ENCODE assay signal across 8 mouse cellular contexts in the genomic region with DNA sequence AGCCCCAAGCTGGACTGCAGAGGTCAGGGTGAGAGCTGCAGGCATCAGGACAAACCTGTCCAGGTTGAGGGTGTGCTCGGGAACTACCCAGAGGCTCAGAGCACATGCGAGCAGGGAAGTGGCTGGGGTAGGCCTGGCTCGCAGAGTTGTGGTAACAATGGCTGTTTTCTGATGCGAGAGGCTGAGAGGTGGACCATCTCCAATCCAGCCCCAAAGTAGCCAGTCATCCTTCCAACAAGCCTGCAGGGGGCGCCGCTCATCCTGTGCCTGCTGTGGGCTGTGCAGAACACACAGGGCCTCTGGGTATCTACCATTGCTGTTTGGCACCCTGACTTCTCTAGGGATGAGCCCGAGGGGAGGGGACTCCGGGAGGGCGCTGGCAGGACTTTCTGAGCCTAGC. TPM values are rescaled to one million over a fixed set of nuclear protein-coding genes. Genes with fewer than 3 reads are reported as not detected.
DNase-seq lines count a peak whose midpoint lies in the region; ATAC-seq lines count a peak whose summit lies in the region.

No protein-coding gene starts in this region.

- H3K4me2 ChIP-seq in forebrain, embryonic 14.5 days (ENCODE audit: low read length), result no peak overlapping the region
- no peak overlapping the region for H3K4me2 ChIP-seq in neural tube, embryonic 11.5 days (ENCODE audit: low read depth)

- DNase-seq in forebrain, embryonic 10.5 days (ENCODE audit: extremely low spot score, low spot score), result no peak
- no peak for DNase-seq in forebrain, embryonic 14.5 days (ENCODE audit: low spot score)
- DNase-seq in neural tube, embryonic 11.5 days (ENCODE audit: low spot score), result peak; percentile 36
- no peak for DNase-seq in neural tube, embryonic 10.5 days (ENCODE audit: extremely low spot score, low spot score)
- DNase-seq in limb, embryonic 10.5 days (ENCODE audit: low spot score), result no peak
- DNase-seq in thymus, postnatal 14 days, result peak; percentile 75
- DNase-seq in adrenal gland, postnatal 14 days, result no peak
- DNase-seq in frontal cortex, postnatal 36 days (ENCODE audit: low spot score in 2 of 2), result no peak

- H3K4me1 ChIP-seq in forebrain, embryonic 10.5 days, result peaks cover 52% of the 10 kb centered on the region
- H3K4me1 ChIP-seq in forebrain, embryonic 14.5 days (ENCODE audit: control insufficient read depth, insufficient read depth, low read length), result no peaks in the 10 kb centered on the region
- H3K4me1 ChIP-seq in neural tube, embryonic 11.5 days (ENCODE audit: control insufficient read depth, insufficient read depth, low read length), result no peaks in the 10 kb centered on the region
- H3K4me1 ChIP-seq in limb, embryonic 10.5 days, result peaks cover 56% of the 10 kb centered on the region

- peak overlapping the region; percentile 51; the same call in 1 of the 2 replicates for H3K27ac ChIP-seq in forebrain, embryonic 10.5 days
- no peak overlapping the region for H3K27ac ChIP-seq in forebrain, embryonic 14.5 days (ENCODE audit: low read depth, low read length)
- H3K27ac ChIP-seq in neural tube, embryonic 11.5 days (ENCODE audit: low read depth, low read length), result no peak overlapping the region
- H3K27ac ChIP-seq in limb, embryonic 10.5 days, result peak overlapping the region; percentile 62; the same call in 1 of the 2 replicates

- no peak overlapping the region for H3K9ac ChIP-seq in forebrain, embryonic 14.5 days (ENCODE audit: low read length)
- H3K9ac ChIP-seq in neural tube, embryonic 11.5 days (ENCODE audit: low read length), result no peak overlapping the region

- no peaks in the 10 kb centered on the region for H3K9me3 ChIP-seq in forebrain, embryonic 10.5 days
- H3K9me3 ChIP-seq in forebrain, embryonic 14.5 days (replicated peaks; ENCODE audit: control insufficient read depth, low read length), result no peaks in the 10 kb centered on the region
- H3K9me3 ChIP-seq in neural tube, embryonic 11.5 days (ENCODE audit: control insufficient read depth, low read length), result no peaks in the 10 kb centered on the region
- H3K9me3 ChIP-seq in limb, embryonic 10.5 days (replicated peaks), result no peaks in the 10 kb centered on the region

- no peaks in the 10 kb centered on the region for H3K36me3 ChIP-seq in forebrain, embryonic 10.5 days (replicated peaks)
- no peaks in the 10 kb centered on the region for H3K36me3 ChIP-seq in forebrain, embryonic 14.5 days (ENCODE audit: control insufficient read depth, insufficient read depth, low read length)
- H3K36me3 ChIP-seq in neural tube, embryonic 11.5 days (ENCODE audit: control insufficient read depth, insufficient read depth, low read length), result no peaks in the 10 kb centered on the region
- no peaks in the 10 kb centered on the region for H3K36me3 ChIP-seq in limb, embryonic 10.5 days

- no peak overlapping the region for H3K4me3 ChIP-seq in forebrain, embryonic 10.5 days
- H3K4me3 ChIP-seq in forebrain, embryonic 14.5 days (ENCODE audit: low read depth, low read length), result no peak overlapping the region
- no peak overlapping the region for H3K4me3 ChIP-seq in neural tube, embryonic 11.5 days (ENCODE audit: low read depth, low read length)
- no peak overlapping the region for H3K4me3 ChIP-seq in limb, embryonic 10.5 days

- 65% methylated on average over 9 of the region's 9 CpGs for WGBS in forebrain, embryonic 10.5 days
- WGBS in forebrain, embryonic 14.5 days, result 56% methylated on average over 9 of the region's 9 CpGs
- WGBS in neural tube, embryonic 11.5 days, result 64% methylated on average over 9 of the region's 9 CpGs
- WGBS in limb, embryonic 10.5 days, result 67% methylated on average over 9 of the region's 9 CpGs

- no peak for ATAC-seq in forebrain, embryonic 14.5 days
- no peak for ATAC-seq in neural tube, embryonic 11.5 days (ENCODE audit: insufficient read depth, low FRiP score, low TSS enrichment)

- no peaks in the 10 kb centered on the region for H3K27me3 ChIP-seq in forebrain, embryonic 10.5 days (ENCODE audit: poor library complexity, severe bottlenecking)
- no peaks in the 10 kb centered on the region for H3K27me3 ChIP-seq in forebrain, embryonic 14.5 days (replicated peaks; ENCODE audit: control insufficient read depth, insufficient read depth, low read length)
- H3K27me3 ChIP-seq in neural tube, embryonic 11.5 days (ENCODE audit: control insufficient read depth, insufficient read depth, low read length), result no peaks in the 10 kb centered on the region
- no peaks in the 10 kb centered on the region for H3K27me3 ChIP-seq in limb, embryonic 10.5 days (ENCODE audit: low read depth, poor library complexity, severe bottlenecking)

RNA-seq across cellular contexts. Expression of a gene that starts 8.9 kb away (rescaled TPM):
- polyA plus RNA-seq in forebrain, embryonic 10.5 days (2016; fragmentation: Nextera tagmentation; extraction: Ambion mirVana), result 267 and 270 TPM in 2 replicates
- polyA plus RNA-seq in forebrain, embryonic 14.5 days (2014; fragmentation: Nextera tagmentation; extraction: Ambion mirVana), result 351 and 372 TPM in 2 replicates
- 295 and 314 TPM in 2 replicates for polyA plus RNA-seq in neural tube, embryonic 11.5 days (2014; fragmentation: Nextera tagmentation; extraction: Ambion mirVana)
- 280 and 308 TPM in 2 replicates for polyA plus RNA-seq in limb, embryonic 10.5 days (2016; fragmentation: Nextera tagmentation; extraction: Ambion mirVana)
- 79.0 and 117 TPM in 2 replicates for total RNA-seq in adrenal gland, postnatal 14 days (2021)

RNA-seq across cellular contexts. Expression of a gene that starts 17.3 kb away (rescaled TPM):
- 6.3 and 7.3 TPM in 2 replicates for polyA plus RNA-seq in forebrain, embryonic 10.5 days (2016; fragmentation: Nextera tagmentation; extraction: Ambion mirVana)
- polyA plus RNA-seq in forebrain, embryonic 14.5 days (2014; fragmentation: Nextera tagmentation; extraction: Ambion mirVana), result 9.0 and 12.5 TPM in 2 replicates
- 4.7 and 7.1 TPM in 2 replicates for polyA plus RNA-seq in neural tube, embryonic 11.5 days (2014; fragmentation: Nextera tagmentation; extraction: Ambion mirVana)
- polyA plus RNA-seq in limb, embryonic 10.5 days (2016; fragmentation: Nextera tagmentation; extraction: Ambion mirVana), result 5.1 and 6.5 TPM in 2 replicates
- 6.2 and 8.4 TPM in 2 replicates for total RNA-seq in adrenal gland, postnatal 14 days (2021)

RNA-seq across cellular contexts. Expression of a gene that starts 24.8 kb away (rescaled TPM):
- 4.1 and 5.0 TPM in 2 replicates for polyA plus RNA-seq in forebrain, embryonic 10.5 days (2016; fragmentation: Nextera tagmentation; extraction: Ambion mirVana)
- 1.3 and 2.3 TPM in 2 replicates for polyA plus RNA-seq in forebrain, embryonic 14.5 days (2014; fragmentation: Nextera tagmentation; extraction: Ambion mirVana)
- polyA plus RNA-seq in neural tube, embryonic 11.5 days (2014; fragmentation: Nextera tagmentation; extraction: Ambion mirVana), result 5.7 and 6.4 TPM in 2 replicates
- polyA plus RNA-seq in limb, embryonic 10.5 days (2016; fragmentation: Nextera tagmentation; extraction: Ambion mirVana), result 2.4 and 3.9 TPM in 2 replicates
- 9.3 and 78.8 TPM in 2 replicates for total RNA-seq in adrenal gland, postnatal 14 days (2021)

RNA-seq across cellular contexts. Expression of a gene that starts 59.0 kb away (rescaled TPM):
- 1.7 and 3.5 TPM in 2 replicates for polyA plus RNA-seq in forebrain, embryonic 10.5 days (2016; fragmentation: Nextera tagmentation; extraction: Ambion mirVana)
- 0.72 and 1.9 TPM in 2 replicates for polyA plus RNA-seq in forebrain, embryonic 14.5 days (2014; fragmentation: Nextera tagmentation; extraction: Ambion mirVana)
- 0.53 and 0.99 TPM in 2 replicates for polyA plus RNA-seq in neural tube, embryonic 11.5 days (2014; fragmentation: Nextera tagmentation; extraction: Ambion mirVana)
- polyA plus RNA-seq in limb, embryonic 10.5 days (2016; fragmentation: Nextera tagmentation; extraction: Ambion mirVana), result 3.5 and 4.4 TPM in 2 replicates
- not detected in 2 replicates for total RNA-seq in adrenal gland, postnatal 14 days (2021)

Comparison
In these comparisons a context has a peak if more than half of its experiments do, and no peak if none do; other contexts are left out.
1. DNase-seq: peak in neural tube, embryonic 11.5 days (single experiment) and thymus, postnatal 14 days (single experiment); none in forebrain, embryonic 10.5 days (single experiment), forebrain, embryonic 14.5 days (single experiment), neural tube, embryonic 10.5 days (single experiment), limb, embryonic 10.5 days (single experiment), adrenal gland, postnatal 14 days (single experiment) and frontal cortex, postnatal 36 days (0 of 2).
2. H3K27ac ChIP-seq: peak in forebrain, embryonic 10.5 days (single experiment) and limb, embryonic 10.5 days (single experiment); none in forebrain, embryonic 14.5 days (single experiment) and neural tube, embryonic 11.5 days (single experiment).